Mouse (Mus musculus) monocyte, adult 2 months (primary cell): Measurements from ENCODE around the gene Phf1.
A peak's percentile ranks its signal among the peaks of the same experiment; 100 is the strongest.

Experiments
- DNase-seq, 2 experiments: peaks; one replicate each; pipeline ENCODE4 v3.0.0; 2022; ENCODE audit warnings: low spot score in 2 of 2, low read depth in 1 of 2

Phf1 gene

DNA sequence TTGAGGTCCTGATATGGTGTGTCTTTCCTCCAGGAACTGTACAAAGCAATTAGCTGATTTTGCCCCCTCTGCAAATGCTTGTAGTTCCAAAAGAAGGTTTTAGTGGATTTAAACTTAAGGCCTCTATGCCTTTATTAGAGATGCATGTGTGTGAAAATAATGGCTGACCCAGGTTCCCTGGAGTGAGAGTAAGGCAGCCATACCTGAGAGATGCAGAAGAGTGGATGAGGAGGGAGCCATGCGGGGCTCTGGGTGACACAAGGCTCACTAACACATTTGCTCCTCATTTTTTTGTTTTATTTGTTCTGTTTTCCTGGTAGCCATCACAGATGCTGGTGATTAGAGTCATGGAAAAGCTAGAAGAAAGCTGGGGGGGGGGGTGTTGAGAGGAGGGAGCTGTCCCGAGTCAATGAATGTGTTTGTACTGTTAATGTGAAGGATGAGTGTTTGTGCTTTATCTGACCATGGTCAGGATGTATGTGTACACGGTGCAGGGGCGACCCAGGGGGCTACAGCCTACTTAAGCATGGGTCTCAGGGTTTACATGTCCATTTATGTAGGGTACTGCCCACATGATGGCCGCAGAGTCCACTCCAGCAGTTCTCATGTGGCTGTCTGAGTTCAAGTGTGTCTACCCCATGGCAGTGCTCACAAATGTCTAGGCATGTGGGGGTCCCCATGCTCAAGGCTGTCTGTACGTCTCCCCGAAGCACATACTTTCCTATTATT is 17.9 kb downstream of the Phf1 start:
- no peak for DNase-seq

DNA sequence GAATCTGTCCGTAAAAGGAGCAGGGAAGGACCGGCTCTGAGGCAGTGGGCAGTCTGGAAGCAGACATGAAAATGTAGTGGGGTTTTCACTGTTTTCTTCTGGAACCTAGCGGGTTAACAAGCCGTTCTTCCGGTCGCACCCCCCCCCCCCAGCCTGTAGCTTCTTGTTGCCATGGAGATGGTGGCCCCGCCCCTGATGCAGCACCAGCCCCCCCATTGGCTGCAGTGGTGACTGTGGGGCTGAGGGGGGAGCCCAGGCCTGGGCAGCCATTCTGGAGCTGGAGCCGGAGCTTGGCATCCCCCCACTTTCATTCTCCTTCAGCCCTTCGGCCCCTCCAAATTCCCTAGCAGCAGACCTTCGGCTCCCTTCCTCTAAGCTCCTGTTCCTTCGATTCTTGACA is 18.6 kb downstream of the Phf1 start:
- no peak for DNase-seq

- DNase-seq, result no peak
Measured at GRCm38 (mm10) chr17:26951952-26952877, 19.4 kb downstream of the Phf1 start.

GRCm38 (mm10) chr17:26953201-26953600 is 20.3 kb downstream of the Phf1 start:
- DNase-seq, result no peak

GRCm38 (mm10) chr17:26953726-26954125 is 20.9 kb downstream of the Phf1 start:
- no peak for DNase-seq

GRCm38 (mm10) chr17:26956309-26956708 is 23.5 kb downstream of the Phf1 start:
- DNase-seq, result no peak

DNA sequence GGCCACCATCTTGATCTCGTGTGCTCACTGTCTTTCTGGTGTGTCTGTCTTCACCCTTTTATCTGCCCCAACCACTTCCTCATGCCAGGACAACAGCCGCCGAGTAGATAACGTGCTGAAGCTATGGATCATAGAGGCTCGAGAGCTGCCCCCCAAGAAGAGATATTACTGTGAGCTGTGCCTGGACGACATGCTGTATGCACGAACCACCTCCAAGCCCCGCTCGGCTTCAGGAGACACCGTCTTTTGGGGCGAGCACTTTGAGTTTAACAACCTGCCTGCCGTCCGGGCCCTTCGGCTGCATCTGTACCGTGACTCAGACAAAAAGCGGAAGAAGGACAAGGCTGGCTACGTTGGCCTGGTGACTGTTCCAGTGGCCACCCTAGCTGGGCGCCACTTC is 24.0 kb downstream of the Phf1 start:
- DNase-seq, result no peak

- no peak for DNase-seq
Measured at GRCm38 (mm10) chr17:26957872-26958271, 25.0 kb downstream of the Phf1 start.

GRCm38 (mm10) chr17:26958880-26959279 is 26.0 kb downstream of the Phf1 start:
- no peak for DNase-seq

- no peak for DNase-seq
Measured at GRCm38 (mm10) chr17:26959815-26960214, 27.0 kb downstream of the Phf1 start.

- DNase-seq, result no peak
Measured at GRCm38 (mm10) chr17:26961572-26962240, 28.9 kb downstream of the Phf1 start.

DNA sequence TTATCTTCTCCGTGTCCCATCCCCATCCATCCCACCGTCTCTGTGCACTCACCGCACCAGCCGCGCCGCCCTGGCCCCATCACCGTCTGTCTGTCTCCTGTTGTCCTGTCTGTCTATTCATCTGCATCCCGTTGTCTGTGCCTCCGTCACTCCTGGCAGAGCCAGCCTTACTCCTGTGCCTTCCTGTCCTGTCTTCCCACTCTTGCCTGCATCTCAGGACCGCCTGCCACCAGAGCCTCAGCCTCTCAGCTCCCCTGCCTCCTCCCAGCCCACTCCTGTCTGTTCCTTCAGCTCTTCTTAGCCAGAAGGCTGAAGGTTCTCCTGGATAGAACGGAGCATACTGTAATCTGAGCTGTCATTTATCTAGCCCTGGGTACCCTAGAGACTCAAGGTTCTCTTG is 34.1 kb downstream of the Phf1 start:
- no peak for DNase-seq

- no peak for DNase-seq
Measured at GRCm38 (mm10) chr17:26967477-26967876, 34.6 kb downstream of the Phf1 start.

- no peak for DNase-seq
Measured at GRCm38 (mm10) chr17:26968200-26968611, 35.4 kb downstream of the Phf1 start.

DNA sequence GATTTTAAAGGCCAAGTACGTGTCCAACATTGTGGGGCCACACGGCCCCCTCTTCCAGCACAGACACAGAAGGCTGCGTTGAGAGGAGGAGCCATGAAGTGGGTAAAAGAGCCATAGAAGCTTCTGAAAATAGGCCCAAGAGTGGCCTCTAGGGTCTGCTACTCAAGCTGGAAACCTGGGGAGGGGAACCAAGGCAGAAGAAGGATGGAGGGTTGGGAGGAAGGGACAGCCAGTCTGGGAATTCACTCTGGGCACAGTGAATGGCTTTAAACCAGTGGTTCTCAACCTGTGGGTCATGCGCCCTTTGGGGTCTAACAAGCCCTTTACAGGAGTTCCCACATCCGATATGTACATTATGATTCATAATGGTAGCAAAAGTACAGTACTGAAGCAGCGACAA is 36.4 kb downstream of the Phf1 start:
- DNase-seq, result no peak

- no peak for DNase-seq
Measured at GRCm38 (mm10) chr17:26970221-26970620, 37.4 kb downstream of the Phf1 start.

- DNase-seq, result no peak
Measured at GRCm38 (mm10) chr17:26971247-26971905, 38.5 kb downstream of the Phf1 start.

GRCm38 (mm10) chr17:26972107-26972506 is 39.3 kb downstream of the Phf1 start:
- DNase-seq, result no peak

GRCm38 (mm10) chr17:26972703-26973574 is 40.1 kb downstream of the Phf1 start, which contains the start of gene Zbtb9:
Zbtb9 (plus strand) TSS chr17:26973167.
- peak; percentile 86 to 90 for DNase-seq

- DNase-seq, result no peak
Measured at GRCm38 (mm10) chr17:26974547-26974946, 41.7 kb downstream of the Phf1 start.
